Mouse (Mus musculus) forebrain, embryonic 14.5 days (tissue): ENCODE data around the gene Pknox1. TPM values are rescaled to one million over a fixed set of nuclear protein-coding genes. Genes with fewer than 3 reads are reported as not detected.

Source experiments
- ATAC-seq: fragments of 200-750 bp; cut with Nextera tagmentation; 2 replicates; pipeline ENCODE4 v1.8.0; 2017; ENCODE audit warnings: mild to moderate bottlenecking, moderate library complexity
- DNase-seq: peaks from one replicate; pipeline ENCODE4 v3.0.0-alpha.2; 2015; ENCODE audit warnings: low spot score
- H3K27ac ChIP-seq: fragments of 300-500 bp; sonication (generic); 2 replicates; pipeline ENCODE4 v1.5.1; 2014; ENCODE audit warnings: low read depth, mild to moderate bottlenecking, control low read depth, low read length, moderate library complexity
- H3K27me3 ChIP-seq: fragments of 300-500 bp; sonication (generic); replicated peaks from 2 replicates; pipeline ENCODE4 v1.6.1; 2014; ENCODE audit warnings: low read length, control low read depth, mixed read lengths; ENCODE audit not compliant: control insufficient read depth, insufficient read depth
- H3K36me3 ChIP-seq: fragments of 300-500 bp; sonication (generic); 2 replicates; pipeline ENCODE4 v1.6.1; 2014; ENCODE audit warnings: low read length, control low read depth; ENCODE audit not compliant: control insufficient read depth, insufficient read depth
- H3K4me1 ChIP-seq: fragments of 300-500 bp; sonication (generic); 2 replicates; pipeline ENCODE4 v1.6.1; 2014; ENCODE audit warnings: antibody characterized with exemption, low read length, control low read depth; ENCODE audit not compliant: control insufficient read depth, insufficient read depth
- H3K4me2 ChIP-seq: fragments of 300-500 bp; sonication (generic); 2 replicates; pipeline ENCODE4 v1.6.1; 2014; ENCODE audit warnings: mild to moderate bottlenecking, control low read depth, low read length
- H3K4me3 ChIP-seq: fragments of 300-500 bp; sonication (generic); 2 replicates; pipeline ENCODE4 v1.5.1; 2014; ENCODE audit warnings: low read depth, low read length, control low read depth
- H3K9ac ChIP-seq: fragments of 300-500 bp; sonication (generic); 2 replicates; pipeline ENCODE4 v1.6.1; 2014; ENCODE audit warnings: mild to moderate bottlenecking, low read length, control low read depth, moderate library complexity
- H3K9me3 ChIP-seq: fragments of 300-500 bp; sonication (generic); replicated peaks from 2 replicates; pipeline ENCODE4 v1.6.1; 2016; ENCODE audit warnings: low read length, control low read depth, mixed read lengths; ENCODE audit not compliant: control insufficient read depth
- WGBS: fragments of 180-500 bp; shearing (Covaris S2); extraction: QIAGEN DNeasy Blood & Tissue Kit; methylation state at CpG from one replicate; pipeline ENCODE4 v1.1.7; 2014; 5-methylcytosine and 5-hydroxymethylcytosine counted together
- microRNA-seq: library from miRNA; unstranded; fragments of <30 nt; microRNA quantifications from one replicate; pipeline ENCODE4, GENCODE M21; 2016
- polyA plus RNA-seq: library from polyadenylated mRNA; unstranded; fragments of >200 nt; fragmentation: Nextera tagmentation; extraction: Ambion mirVana; gene quantifications from 2 replicates; pipeline ENCODE4 v1.2.1, GENCODE M21; 2014

The Pknox1 gene
- polyA plus RNA-seq, 1 experiment from 2014 or later = 36.8 TPM

DNA sequence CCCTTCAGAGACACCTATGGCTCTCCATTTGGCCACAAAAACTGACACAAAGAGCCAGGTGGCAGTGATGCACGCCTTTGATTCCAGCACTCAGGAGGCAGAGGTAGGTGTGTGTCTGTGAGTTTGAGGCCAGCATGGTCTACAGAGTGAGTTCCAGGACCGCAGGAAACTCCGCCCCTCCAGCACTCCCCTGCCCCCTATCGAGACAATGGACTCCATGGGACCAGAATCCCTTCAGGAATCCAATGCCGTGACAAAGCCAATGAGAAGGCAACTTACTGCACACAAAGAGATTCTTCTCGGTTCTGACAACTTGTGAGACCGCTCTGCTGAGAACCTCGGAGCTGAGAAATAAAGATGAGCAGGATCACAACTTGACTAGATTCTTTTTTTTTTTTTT, 77.8 kb downstream of the Pknox1 start:
- Histone ChIP-seq H3K9ac (no peak overlapping the region), H3K36me3 (peaks cover 18% of the 10 kb centered on the region), H3K27me3 (no peaks in the 10 kb centered on the region), H3K27ac (no peak overlapping the region), H3K9me3 (no peaks in the 10 kb centered on the region), H3K4me3 (no peak overlapping the region), H3K4me2 (no peak overlapping the region), H3K4me1 (peaks cover 14% of the 10 kb centered on the region)
- ATAC-seq (no peak), DNase-seq (no peak)
- 25% methylated on average over 8 of the region's 8 CpGs for WGBS

DNA sequence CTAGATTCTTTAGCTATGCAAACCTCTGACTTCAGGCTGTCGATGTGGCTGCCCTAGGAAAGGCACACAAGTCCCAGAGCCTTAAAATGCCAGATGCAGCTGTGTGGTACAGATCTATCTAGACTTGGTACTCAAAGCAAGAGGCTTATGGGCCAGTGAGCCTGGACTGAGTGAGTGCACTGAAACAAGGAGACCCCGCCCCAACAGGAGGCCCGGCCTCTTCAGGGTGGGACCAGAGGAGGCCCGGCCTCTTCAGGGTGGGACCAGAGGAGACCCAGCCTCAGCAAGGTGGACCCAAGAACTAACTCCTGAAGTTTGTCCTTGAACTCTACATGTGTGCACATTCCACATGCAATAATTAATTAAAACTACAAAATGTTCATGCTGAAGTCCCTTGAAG, 78.4 kb downstream of the Pknox1 start:
- no peak for ATAC-seq
- whole genome bisulfite sequencing = 73% methylated on average over 4 of the region's 4 CpGs

DNA sequence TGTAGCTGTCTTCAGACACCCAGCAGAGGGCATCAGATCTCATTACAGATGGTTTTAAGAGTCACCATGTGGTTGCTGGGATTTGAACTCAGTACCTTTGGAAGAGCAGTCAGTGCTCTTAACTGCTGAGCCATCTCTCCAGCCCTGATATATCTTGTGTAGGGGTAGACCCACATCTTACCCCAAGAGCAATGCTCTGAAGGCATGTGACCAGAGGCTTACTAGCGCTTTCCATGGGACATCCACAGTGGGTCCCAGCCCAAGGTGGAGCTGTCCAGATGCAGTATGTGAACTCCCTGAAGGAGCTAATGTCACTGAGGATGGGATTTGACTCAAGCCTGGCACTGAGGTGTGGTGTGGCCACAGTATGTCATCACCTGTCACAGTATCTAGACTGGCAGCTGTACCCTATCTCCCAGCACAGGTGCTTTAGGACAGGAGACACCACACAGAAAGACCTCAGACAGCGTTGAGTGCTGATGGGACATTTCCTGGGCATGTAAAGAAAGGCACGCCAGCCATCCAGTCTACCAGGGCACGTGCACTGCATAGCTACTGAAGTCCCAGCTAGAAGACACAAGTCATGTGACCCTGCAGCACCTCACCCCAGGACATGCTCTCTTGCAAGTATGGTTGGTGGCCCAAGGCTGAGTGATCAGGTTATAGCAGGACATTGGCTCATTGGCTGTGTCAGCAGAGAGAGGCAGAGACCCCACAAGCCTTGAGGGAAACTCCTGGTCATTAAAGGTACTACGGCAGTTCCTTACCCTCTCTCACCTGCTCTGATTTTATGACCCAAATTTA, 81.9 kb downstream of the Pknox1 start:
- no peak for ATAC-seq
- WGBS = 94% methylated on average over 5 of the region's 5 CpGs
- no peak overlapping the region for H3K4me3 ChIP-seq
- peaks cover 59% of the 10 kb centered on the region for H3K36me3 ChIP-seq
- H3K4me2 ChIP-seq = no peak overlapping the region
- no peaks in the 10 kb centered on the region for H3K4me1 ChIP-seq
- H3K27me3 ChIP-seq = no peaks in the 10 kb centered on the region
- DNase-seq = no peak
- H3K9ac ChIP-seq = no peak overlapping the region
- no peak overlapping the region for H3K27ac ChIP-seq
- H3K9me3 ChIP-seq = no peaks in the 10 kb centered on the region

More for the DNA sequence above, 78.4 kb downstream of the Pknox1 start:
- Histone ChIP-seq H3K4me3 (no peak overlapping the region), H3K4me1 (peaks cover 10% of the 10 kb centered on the region; the same call in 1 of the 2 replicates), H3K4me2 (no peak overlapping the region), H3K9me3 (no peaks in the 10 kb centered on the region), H3K9ac (no peak overlapping the region), H3K27me3 (no peaks in the 10 kb centered on the region), H3K36me3 (peaks cover 24% of the 10 kb centered on the region), H3K27ac (no peak overlapping the region)
- DNase-seq = no peak

DNA sequence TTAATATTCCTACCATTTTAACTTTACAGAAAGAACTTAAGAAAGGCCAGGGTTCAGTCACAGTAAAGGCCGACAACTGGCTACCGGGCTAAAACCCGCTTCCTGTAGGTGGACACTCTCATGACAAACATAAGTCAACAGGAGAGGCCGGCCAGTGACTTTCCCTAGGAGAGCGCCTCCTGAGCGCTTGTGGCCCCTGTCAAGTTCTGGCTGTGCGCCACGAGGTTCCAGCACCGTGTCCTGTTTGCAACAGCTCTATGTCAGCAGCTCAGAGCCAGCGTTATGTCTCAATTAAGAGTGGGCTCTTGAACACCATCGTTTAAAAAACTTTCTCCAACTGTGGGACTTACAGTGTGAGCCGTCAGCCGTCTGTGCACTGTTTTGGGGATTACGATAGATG, 87.6 kb downstream of the Pknox1 start:
- Histone ChIP-seq H3K4me3 (no peak overlapping the region), H3K4me1 (peaks cover 2% of the 10 kb centered on the region), H3K27ac (no peak overlapping the region), H3K36me3 (peaks cover 86% of the 10 kb centered on the region), H3K4me2 (no peak overlapping the region), H3K9me3 (no peaks in the 10 kb centered on the region), H3K27me3 (no peaks in the 10 kb centered on the region), H3K9ac (no peak overlapping the region)
- 90% methylated on average over 14 of the region's 14 CpGs for WGBS
- DNase-seq (no peak), ATAC-seq (no peak)

DNA sequence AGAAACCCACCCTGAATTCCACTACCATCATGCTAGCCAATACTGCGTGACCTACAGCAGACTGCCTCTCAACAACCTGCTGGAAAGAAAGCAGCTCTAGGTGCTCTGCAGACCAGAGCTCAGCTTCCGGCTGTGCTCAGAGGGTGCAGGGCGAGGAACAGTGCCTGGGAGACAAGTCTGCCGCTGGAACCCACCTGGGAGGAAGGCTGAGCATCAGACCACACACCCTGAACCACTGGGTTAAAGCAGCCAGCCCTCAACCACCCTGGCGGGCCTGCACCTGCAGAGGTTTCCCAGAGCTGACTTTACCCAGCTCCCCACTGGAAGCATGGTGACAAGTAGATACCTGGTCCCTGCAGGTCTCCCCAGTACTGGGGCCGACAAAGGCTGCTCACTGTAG, 88.7 kb downstream of the Pknox1 start:
- Histone ChIP-seq H3K36me3 (peaks cover 75% of the 10 kb centered on the region), H3K27me3 (no peaks in the 10 kb centered on the region), H3K9ac (no peak overlapping the region), H3K27ac (no peak overlapping the region), H3K9me3 (no peaks in the 10 kb centered on the region), H3K4me1 (peaks cover 8% of the 10 kb centered on the region), H3K4me3 (no peak overlapping the region), H3K4me2 (no peak overlapping the region)
- DNase-seq (no peak), ATAC-seq (no peak)
- 93% methylated on average over 6 of the region's 6 CpGs for WGBS

DNA sequence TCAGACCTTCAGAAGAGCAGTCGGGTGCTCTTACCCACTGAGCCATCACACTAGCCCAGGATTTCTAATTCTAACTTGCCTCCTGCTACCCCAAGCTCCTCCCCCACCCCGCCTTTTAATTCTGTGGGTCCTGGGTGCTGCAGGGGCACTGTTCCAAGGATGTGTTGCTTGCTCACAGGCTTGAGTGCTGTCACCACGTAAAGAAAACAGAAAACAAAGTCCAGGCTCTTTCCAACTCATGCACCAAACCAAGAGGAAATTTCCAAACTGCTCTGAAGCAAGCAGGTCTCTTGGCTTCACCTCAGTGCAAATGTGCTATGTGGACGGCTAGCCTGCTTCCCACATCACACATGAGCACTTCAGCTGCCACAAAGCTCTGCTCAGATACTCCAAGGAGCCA, 90.8 kb downstream of the Pknox1 start:
- peaks cover 11% of the 10 kb centered on the region for H3K4me1 ChIP-seq
- no peak overlapping the region for H3K9ac ChIP-seq
- no peak overlapping the region for H3K27ac ChIP-seq
- WGBS = 79% methylated on average over 4 of the region's 4 CpGs
- H3K9me3 ChIP-seq = no peaks in the 10 kb centered on the region
- DNase-seq = no peak
- peaks cover 54% of the 10 kb centered on the region for H3K36me3 ChIP-seq
- H3K27me3 ChIP-seq = no peaks in the 10 kb centered on the region
- no peak for ATAC-seq
- H3K4me2 ChIP-seq = no peak overlapping the region
- H3K4me3 ChIP-seq = no peak overlapping the region

DNA sequence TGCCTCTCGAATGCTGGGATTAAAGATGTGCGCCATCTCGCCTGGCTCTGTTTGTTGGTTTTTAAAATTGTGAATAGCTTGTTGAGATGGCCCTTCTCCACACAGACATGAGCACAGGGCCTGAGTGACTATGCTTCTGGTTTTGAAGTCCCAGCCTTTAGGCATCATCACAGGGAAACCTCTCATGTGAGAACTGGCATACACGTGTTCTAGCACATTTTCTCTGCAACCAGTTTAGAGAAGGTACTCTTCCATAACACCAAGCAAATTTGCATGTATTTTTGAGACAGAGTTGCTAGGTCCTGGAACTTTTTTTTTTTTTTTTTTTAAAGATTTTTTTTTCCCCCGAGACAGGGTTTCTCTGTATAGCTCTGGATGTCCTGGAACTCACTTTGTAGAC, 92.1 kb downstream of the Pknox1 start:
- Histone ChIP-seq H3K9ac (no peak overlapping the region), H3K4me1 (peaks cover 11% of the 10 kb centered on the region)

More for the DNA sequence above, 92.1 kb downstream of the Pknox1 start:
- no peak overlapping the region for H3K4me2 ChIP-seq
- DNase-seq = no peak
- 85% methylated on average over 5 of the region's 5 CpGs for WGBS
- peaks cover 41% of the 10 kb centered on the region for H3K36me3 ChIP-seq
- no peak overlapping the region for H3K27ac ChIP-seq
- no peaks in the 10 kb centered on the region for H3K9me3 ChIP-seq
- no peak overlapping the region for H3K4me3 ChIP-seq
- no peaks in the 10 kb centered on the region for H3K27me3 ChIP-seq
- no peak for ATAC-seq

Small RNA genes within 50 kb of the gene (microRNA-seq; reads per million reads assigned to microRNA genes)
- not detected for gene Gm24970

Other genes with a start within 250 kb of the Pknox1 start
- 60.7 and 68.5 TPM in 2 replicates for gene Pde9a, start 178.5 kb upstream of the Pknox1 start, polyA plus RNA-seq
- gene Wdr4, start 44.8 kb upstream of the Pknox1 start, polyA plus RNA-seq = 31.3 and 34.3 TPM in 2 replicates
- 377 and 457 TPM in 2 replicates for gene Ndufv3, start 44.6 kb upstream of the Pknox1 start, polyA plus RNA-seq
- gene Cbs, start 72.5 kb downstream of the Pknox1 start, polyA plus RNA-seq = 5.6 and 6.1 TPM in 2 replicates
- gene U2af1, start 94.2 kb downstream of the Pknox1 start, polyA plus RNA-seq = 165 and 172 TPM in 2 replicates
- gene Cryaa, start 113.1 kb downstream of the Pknox1 start, polyA plus RNA-seq = 0.14 TPM in 1 of 2 replicates, not detected in the other